Comparison of ENCODE assay signal across 14 mouse cellular contexts in the genomic region with DNA sequence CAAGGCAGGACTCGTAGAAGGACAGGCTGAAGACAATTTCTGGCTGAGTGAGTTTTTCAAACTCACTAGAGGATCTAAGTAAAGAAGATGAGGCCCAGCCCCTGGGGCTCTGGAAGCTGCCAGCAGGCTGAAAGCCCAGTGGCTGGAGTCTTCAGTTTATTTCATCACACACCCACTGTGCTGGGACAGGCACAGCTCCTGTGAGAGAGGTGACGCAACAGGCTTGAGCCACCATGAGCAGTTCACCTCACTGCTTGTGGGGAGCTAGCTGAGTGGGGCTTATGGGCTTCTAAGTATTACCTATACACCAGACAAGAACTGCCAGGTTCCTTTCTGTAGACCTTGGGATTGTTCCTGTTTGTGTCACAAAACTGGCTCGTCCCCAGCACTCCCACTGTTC. TPM values are rescaled to one million over a fixed set of nuclear protein-coding genes. Genes with fewer than 3 reads are reported as not detected.
A peak's percentile ranks its signal among the peaks of the same experiment; 100 is the strongest.
DNase-seq lines count a peak whose midpoint lies in the region.
"Had no signal": no experiment of that assay in that cellular context is flagged by ENCODE, and none has a peak within 500 bp of the region (broad histone marks: within the 10 kb centered on the region; RNA-seq: fewer than 3 reads in every experiment).

No protein-coding gene starts in this region.

- H3K27ac ChIP-seq in heart, embryonic 10.5 days, result no peak overlapping the region
- H3K27ac ChIP-seq in limb, embryonic 10.5 days, result no peak overlapping the region
- H3K27ac ChIP-seq: heart, embryonic 15.5 days; hindbrain, embryonic 14.5 days; kidney, embryonic 15.5 days; neural tube, embryonic 15.5 days had no signal

- 87% methylated on average over 3 of the region's 3 CpGs for WGBS in heart, embryonic 10.5 days
- whole genome bisulfite sequencing in limb, embryonic 10.5 days, result 87% methylated on average over 3 of the region's 3 CpGs

- H3K4me3 ChIP-seq in heart, embryonic 10.5 days, result no peak overlapping the region
- no peak overlapping the region for H3K4me3 ChIP-seq in limb, embryonic 10.5 days
- H3K4me3 ChIP-seq: heart, embryonic 15.5 days; kidney, embryonic 15.5 days; neural tube, embryonic 15.5 days had no signal

- H3K4me1 ChIP-seq in heart, embryonic 10.5 days, result peaks cover 47% of the 10 kb centered on the region
- peaks cover 5% of the 10 kb centered on the region for H3K4me1 ChIP-seq in limb, embryonic 10.5 days

- H3K27me3 ChIP-seq in heart, embryonic 10.5 days (ENCODE audit: insufficient read depth, poor library complexity, severe bottlenecking), result no peaks in the 10 kb centered on the region
- no peaks in the 10 kb centered on the region for H3K27me3 ChIP-seq in limb, embryonic 10.5 days (ENCODE audit: low read depth, poor library complexity, severe bottlenecking)
- H3K27me3 ChIP-seq: heart, embryonic 15.5 days; kidney, embryonic 15.5 days; neural tube, embryonic 15.5 days had no signal

- peak; percentile 49 to 51 for DNase-seq in heart, adult 18-20 months
- no peak for DNase-seq in heart, embryonic 10.5 days (ENCODE audit: low spot score)
- DNase-seq in NIH3T3 (ENCODE audit: low read depth), result peak; percentile 44
- DNase-seq in gonadal fat pad, adult 2 months (ENCODE audit: low read depth), result peak; percentile 60
- DNase-seq in lung, postnatal 25 days (ENCODE audit: low spot score), result peak; percentile 47
- DNase-seq in spleen, postnatal 36 days (ENCODE audit: low spot score in 2 of 2), result no peak
- no peak for DNase-seq in limb, embryonic 10.5 days (ENCODE audit: low spot score)
- no peak for DNase-seq in kidney, adult 18-20 months
- DNase-seq: left cerebral cortex, postnatal 4 days; thymus, postnatal 14 days had no signal

- H3K9me3 ChIP-seq in heart, embryonic 10.5 days, result no peaks in the 10 kb centered on the region
- no peaks in the 10 kb centered on the region for H3K9me3 ChIP-seq in limb, embryonic 10.5 days (replicated peaks)
- H3K9me3 ChIP-seq: heart, embryonic 15.5 days; kidney, embryonic 15.5 days; neural tube, embryonic 15.5 days had no signal

- peaks cover 86% of the 10 kb centered on the region for H3K36me3 ChIP-seq in heart, embryonic 10.5 days
- peaks cover 92% of the 10 kb centered on the region for H3K36me3 ChIP-seq in limb, embryonic 10.5 days

RNA-seq across cellular contexts. Expression of gene Csrnp2, which starts 9.7 kb away (rescaled TPM):
- 1 to 10 TPM; 1.9 to 2.6 TPM for total RNA-seq in heart, adult 18-20 months (2021)
- polyA plus RNA-seq in heart, embryonic 10.5 days (2016; fragmentation: Nextera tagmentation; extraction: Ambion mirVana), result 11.6 and 13.6 TPM in 2 replicates
- polyA plus RNA-seq in gonadal fat pad, adult 2 months (2012; rRNA removed), result 7.8 and 9.1 TPM in 2 replicates
- 24.8 and 28.2 TPM in 2 replicates for polyA plus RNA-seq in limb, embryonic 10.5 days (2016; fragmentation: Nextera tagmentation; extraction: Ambion mirVana)

RNA-seq across cellular contexts. Expression of gene Letmd1, which starts 16.8 kb away (rescaled TPM):
- total RNA-seq in heart, adult 18-20 months (2021), result 10 to 100 TPM; 10.2 to 23.2 TPM
- 21.1 and 27.9 TPM in 2 replicates for polyA plus RNA-seq in heart, embryonic 10.5 days (2016; fragmentation: Nextera tagmentation; extraction: Ambion mirVana)
- 47.8 and 59.6 TPM in 2 replicates for polyA plus RNA-seq in gonadal fat pad, adult 2 months (2012; rRNA removed)
- 29.7 and 31.4 TPM in 2 replicates for polyA plus RNA-seq in limb, embryonic 10.5 days (2016; fragmentation: Nextera tagmentation; extraction: Ambion mirVana)

Comparison
In these comparisons a context has a peak if more than half of its experiments do, and no peak if none do; other contexts are left out.
1. DNase-seq: peak in heart, adult 18-20 months (2 of 2), NIH3T3 (single experiment), gonadal fat pad, adult 2 months (single experiment) and lung, postnatal 25 days (single experiment); none in heart, embryonic 10.5 days (single experiment), spleen, postnatal 36 days (0 of 2), limb, embryonic 10.5 days (single experiment) and kidney, adult 18-20 months (single experiment).